Mouse (Mus musculus) intestine, embryonic 15.5 days (tissue): ENCODE results near the gene Paqr9. TPM values are rescaled to one million over a fixed set of nuclear protein-coding genes. Genes with fewer than 3 reads are reported as not detected.
A peak's percentile ranks its signal among the peaks of the same experiment; 100 is the strongest.

Experiments
- ATAC-seq: fragments of 200-750 bp; cut with Nextera tagmentation; 2 replicates; pipeline ENCODE4 v1.8.0; 2017; ENCODE audit warnings: moderate TSS enrichment, moderate library complexity
- H3K27ac ChIP-seq: fragments of 300-500 bp; sonication (generic); 2 replicates; pipeline ENCODE4 v1.5.1; 2015; ENCODE audit warnings: mild to moderate bottlenecking, inconsistent platforms
- H3K27me3 ChIP-seq: fragments of 300-500 bp; sonication (generic); replicated peaks from 2 replicates; pipeline ENCODE4 v1.6.1; 2015; ENCODE audit warnings: inconsistent platforms
- H3K36me3 ChIP-seq: fragments of 300-500 bp; sonication (generic); 2 replicates; pipeline ENCODE4 v1.6.1; 2015; ENCODE audit warnings: inconsistent platforms
- H3K4me1 ChIP-seq: fragments of 300-500 bp; sonication (generic); replicated peaks from 2 replicates; pipeline ENCODE4 v1.6.1; 2015; ENCODE audit warnings: inconsistent platforms
- H3K4me2 ChIP-seq: fragments of 300-500 bp; sonication (generic); replicated peaks from 2 replicates; pipeline ENCODE4 v1.6.1; 2015; ENCODE audit warnings: mild to moderate bottlenecking, inconsistent platforms
- H3K4me3 ChIP-seq: fragments of 300-500 bp; sonication (generic); replicated peaks from 2 replicates; pipeline ENCODE4 v1.5.1; 2015; ENCODE audit warnings: inconsistent platforms
- H3K9ac ChIP-seq: fragments of 300-500 bp; sonication (generic); 2 replicates; pipeline ENCODE4 v1.6.1; 2015; ENCODE audit warnings: inconsistent platforms
- H3K9me3 ChIP-seq: fragments of 300-500 bp; sonication (generic); 2 replicates; pipeline ENCODE4 v1.6.1; 2016; ENCODE audit warnings: inconsistent platforms
- WGBS: fragments of 180-500 bp; shearing (Covaris S2); methylation state at CpG from one replicate; pipeline ENCODE4 v1.1.7; 2015; 5-methylcytosine and 5-hydroxymethylcytosine counted together
- polyA plus RNA-seq: library from polyadenylated mRNA; unstranded; fragments of >200 nt; fragmentation: Nextera tagmentation; extraction: Ambion mirVana; gene quantifications from 2 replicates; pipeline ENCODE4 v1.2.1, GENCODE M21; 2015

The Paqr9 gene
- polyA plus RNA-seq, 1 experiment from 2014 or later, result 0.82 TPM

DNA sequence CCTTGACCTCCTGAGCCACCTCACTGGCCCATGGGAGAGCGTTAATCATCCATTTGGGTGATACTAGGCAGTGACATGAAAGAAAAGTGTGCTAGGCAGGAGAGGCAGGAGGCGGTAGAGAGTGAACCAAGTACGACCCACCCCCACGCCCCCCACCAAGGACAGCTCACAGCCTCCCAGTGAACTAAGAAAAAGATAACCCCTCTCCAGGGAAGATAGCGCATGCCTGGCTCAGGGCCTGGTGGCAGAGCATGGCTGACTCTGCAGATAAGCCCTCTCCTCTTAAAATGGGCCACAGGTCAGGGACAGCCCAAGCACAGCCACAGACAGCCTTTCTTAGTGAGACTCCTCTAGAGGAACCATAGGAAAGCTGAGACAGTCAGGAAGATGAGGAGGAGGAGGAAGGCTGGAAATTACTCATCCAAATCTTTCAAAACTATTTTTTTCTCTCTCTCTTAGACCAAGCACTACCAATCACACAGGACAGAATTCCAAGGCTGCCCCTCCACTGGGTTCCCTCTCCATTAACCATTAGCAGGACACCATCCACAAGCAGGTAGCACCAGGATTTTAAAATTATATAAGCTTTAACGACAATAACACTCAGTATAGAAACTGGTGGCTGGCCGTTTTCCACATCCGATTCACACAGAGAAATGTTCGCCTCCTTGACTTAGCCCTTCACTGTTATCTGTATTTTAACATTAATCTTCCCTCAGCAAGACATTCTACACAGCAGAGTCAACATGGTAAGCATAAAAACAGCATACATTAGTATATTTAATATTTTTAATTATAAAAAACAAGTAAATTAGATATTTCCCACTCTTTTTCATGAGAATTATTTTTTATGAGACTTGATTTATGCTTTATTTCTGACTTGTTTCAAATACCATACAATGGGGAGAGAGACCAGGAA lies 8.3 kb upstream of the Paqr9 start:
- Histone ChIP-seq H3K4me3 (no peak overlapping the region), H3K27me3 (0 out of 2 replicates have a peak, but pooled peaks cover 1% of the 10 kb centered on the region), H3K27ac (no peak overlapping the region), H3K9ac (no peak overlapping the region), H3K4me2 (no peak overlapping the region), H3K36me3 (no peaks in the 10 kb centered on the region), H3K9me3 (no peaks in the 10 kb centered on the region), H3K4me1 (no peaks in the 10 kb centered on the region)
- 60% methylated on average over 9 of the region's 9 CpGs for WGBS
- no peak for ATAC-seq

DNA sequence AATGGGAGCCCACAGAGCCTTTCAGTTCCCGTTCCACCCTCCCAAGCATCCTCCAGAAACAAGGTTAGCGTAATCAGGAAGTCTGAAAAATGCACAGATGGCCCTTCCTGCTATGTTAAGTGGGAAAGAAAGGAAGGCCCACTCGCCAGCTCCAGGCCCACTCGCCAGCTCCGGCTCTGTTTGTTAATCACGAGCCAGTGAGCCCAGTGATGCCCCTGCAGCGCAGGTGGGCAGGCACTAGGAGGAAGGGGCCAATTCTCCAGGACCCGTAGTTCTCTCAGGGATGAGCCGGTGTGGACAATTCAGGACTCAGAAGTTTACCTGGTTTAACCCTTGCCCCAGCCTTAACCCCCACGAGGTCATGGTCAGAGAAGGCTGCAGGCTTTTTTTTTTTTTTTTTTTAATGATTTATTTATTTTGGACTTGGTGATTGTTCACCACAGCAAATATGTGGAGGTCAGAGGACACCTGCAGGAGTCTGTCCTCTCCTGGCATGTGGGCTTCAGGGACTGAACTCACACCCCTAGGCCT lies 7.2 kb upstream of the Paqr9 start:
- H3K4me3 ChIP-seq, result no peak overlapping the region
- no peak overlapping the region for H3K9ac ChIP-seq
- WGBS, result 50% methylated on average over 10 of the region's 10 CpGs
- no peaks in the 10 kb centered on the region for H3K4me1 ChIP-seq
- no peaks in the 10 kb centered on the region for H3K9me3 ChIP-seq
- H3K27ac ChIP-seq, result no peak overlapping the region
- H3K4me2 ChIP-seq, result no peak overlapping the region
- ATAC-seq, result no peak
- H3K27me3 ChIP-seq, result 0 out of 2 replicates have a peak, but pooled peaks cover 3% of the 10 kb centered on the region
- no peaks in the 10 kb centered on the region for H3K36me3 ChIP-seq

DNA sequence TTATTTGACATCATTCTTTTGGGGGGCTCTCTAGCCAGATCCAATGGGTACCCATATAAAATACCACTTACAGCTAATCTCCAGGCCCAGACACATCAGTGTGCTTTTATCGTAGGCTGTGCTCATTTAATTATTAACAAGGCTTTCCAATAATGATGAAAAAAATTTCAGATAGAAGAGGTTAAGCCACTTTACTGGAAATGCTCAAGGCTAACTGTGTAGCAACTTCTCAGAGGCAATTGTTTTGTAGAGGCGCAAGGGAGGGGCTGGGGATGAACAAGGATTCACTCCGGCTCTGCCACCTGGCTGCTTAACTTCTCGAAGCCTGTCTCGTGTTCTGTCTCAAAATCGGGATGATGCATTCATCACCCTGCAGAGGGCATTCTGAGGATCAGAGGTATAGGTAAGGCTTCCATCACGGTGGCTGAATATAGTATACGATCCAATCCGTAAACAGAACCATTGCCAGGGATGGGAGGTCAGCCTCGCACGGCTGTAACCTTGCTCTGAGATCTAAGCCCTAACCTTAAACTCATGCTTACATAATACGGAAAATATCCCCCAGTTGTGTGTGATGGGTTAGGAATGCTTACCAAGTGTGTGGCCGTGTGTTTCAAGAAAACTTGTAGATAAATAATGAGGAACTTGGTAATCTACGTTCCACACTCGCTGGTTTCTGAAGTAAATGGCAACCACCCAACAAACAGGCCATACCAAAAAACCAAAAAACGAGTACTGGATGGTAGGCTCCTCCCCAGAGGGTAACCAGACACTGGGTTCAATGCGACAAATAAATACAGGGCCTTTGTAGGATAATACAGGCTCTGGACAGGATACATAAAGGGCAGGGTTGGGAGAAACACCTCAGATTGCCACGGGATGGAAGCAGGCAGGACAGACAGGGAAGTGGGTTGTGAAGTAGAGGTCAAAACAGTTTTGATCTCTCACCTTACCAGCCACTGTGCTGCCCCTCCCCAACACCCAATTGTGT lies 4.9 kb upstream of the Paqr9 start:
- peaks cover 18% of the 10 kb centered on the region for H3K27me3 ChIP-seq
- no peak for ATAC-seq
- no peak overlapping the region for H3K9ac ChIP-seq
- H3K27ac ChIP-seq, result no peak overlapping the region
- H3K4me1 ChIP-seq, result peaks cover 6% of the 10 kb centered on the region
- no peaks in the 10 kb centered on the region for H3K9me3 ChIP-seq
- no peaks in the 10 kb centered on the region for H3K36me3 ChIP-seq
- WGBS, result 73% methylated on average over 18 of the region's 18 CpGs
- H3K4me3 ChIP-seq, result no peak overlapping the region
- no peak overlapping the region for H3K4me2 ChIP-seq

DNA sequence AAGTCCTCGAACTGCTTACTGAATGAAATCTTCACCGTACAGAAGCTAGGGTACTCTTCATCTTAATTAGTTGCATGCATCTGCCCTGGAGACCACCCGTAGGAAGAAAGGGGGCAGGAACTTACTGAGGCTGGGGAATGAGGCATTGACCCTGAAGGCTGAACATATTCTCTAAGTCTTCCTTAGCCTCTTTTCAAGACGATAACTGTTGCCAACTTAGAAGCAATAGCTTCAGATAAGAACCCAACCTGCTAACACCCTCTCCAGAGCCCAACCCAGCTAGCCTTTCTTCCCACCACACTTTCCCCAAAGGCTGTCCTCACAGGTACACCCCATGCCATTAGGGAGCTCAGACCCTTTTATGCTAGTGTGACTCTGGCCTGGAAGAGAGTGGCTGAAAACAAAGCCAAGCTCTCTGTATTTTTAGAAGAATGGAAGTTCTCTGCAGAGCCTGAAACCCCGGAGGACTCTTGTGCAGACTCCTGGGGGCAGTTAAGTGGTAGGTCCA lies 4.2 kb upstream of the Paqr9 start:
- Histone ChIP-seq H3K27me3 (peaks cover 26% of the 10 kb centered on the region), H3K9me3 (no peaks in the 10 kb centered on the region), H3K4me1 (peaks cover 12% of the 10 kb centered on the region), H3K9ac (no peak overlapping the region), H3K4me3 (no peak overlapping the region), H3K36me3 (no peaks in the 10 kb centered on the region), H3K4me2 (no peak overlapping the region), H3K27ac (no peak overlapping the region)
- no peak for ATAC-seq
- WGBS, result 76% methylated on average over 5 of the region's 5 CpGs

DNA sequence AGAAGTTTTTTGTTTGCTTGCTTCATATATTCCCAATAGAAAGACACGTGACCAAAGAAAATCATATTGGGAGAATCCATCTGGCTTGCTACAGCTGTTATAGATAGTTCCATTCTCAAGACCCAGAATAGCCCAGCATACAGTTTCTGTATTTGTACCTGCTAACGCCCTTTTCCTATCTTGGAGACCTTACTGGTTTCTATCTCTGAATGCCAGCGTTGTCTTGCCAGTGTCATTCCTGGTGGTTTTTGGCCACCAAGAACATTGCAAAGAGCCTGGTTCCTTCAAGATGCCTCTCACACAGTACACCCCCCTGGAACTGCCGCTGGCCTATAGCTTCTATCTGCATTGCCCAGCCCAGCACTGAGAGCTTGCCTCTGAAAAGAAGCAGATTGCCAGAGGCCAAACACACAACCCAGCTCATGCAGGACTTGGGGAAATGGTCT lies 3.4 kb upstream of the Paqr9 start:
- Histone ChIP-seq H3K4me3 (no peak overlapping the region), H3K27me3 (peaks cover 34% of the 10 kb centered on the region), H3K4me1 (peaks cover 14% of the 10 kb centered on the region), H3K27ac (no peak overlapping the region), H3K4me2 (no peak overlapping the region), H3K9me3 (no peaks in the 10 kb centered on the region), H3K36me3 (no peaks in the 10 kb centered on the region), H3K9ac (no peak overlapping the region)
- 88% methylated on average over 4 of the region's 4 CpGs for WGBS
- no peak for ATAC-seq

DNA sequence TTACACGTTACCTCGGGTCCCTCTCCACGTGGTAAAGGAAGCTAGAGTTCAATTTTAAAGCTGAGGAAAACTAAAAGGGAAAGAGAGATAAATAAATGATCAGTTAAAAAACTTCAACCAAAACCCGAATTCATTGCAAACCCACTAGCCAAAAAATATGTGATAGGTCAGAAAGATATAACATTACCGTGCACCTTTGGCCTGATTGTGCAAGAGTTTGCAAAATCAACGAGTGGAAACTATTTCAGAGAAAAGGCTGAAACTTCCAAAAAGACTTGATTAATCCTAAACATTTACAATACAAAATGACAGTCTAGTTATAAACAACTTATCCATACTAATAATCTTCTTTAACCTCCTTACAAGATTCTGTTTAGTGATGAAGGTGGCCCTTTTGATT lies 1.7 kb upstream of the Paqr9 start:
- no peaks in the 10 kb centered on the region for H3K9me3 ChIP-seq
- peaks cover 14% of the 10 kb centered on the region for H3K4me1 ChIP-seq
- H3K4me2 ChIP-seq, result no peak overlapping the region
- H3K27ac ChIP-seq, result no peak overlapping the region
- ATAC-seq, result no peak
- H3K36me3 ChIP-seq, result no peaks in the 10 kb centered on the region
- H3K27me3 ChIP-seq, result peaks cover 41% of the 10 kb centered on the region
- no peak overlapping the region for H3K4me3 ChIP-seq
- WGBS, result 62% methylated on average over 6 of the region's 6 CpGs
- H3K9ac ChIP-seq, result no peak overlapping the region

DNA sequence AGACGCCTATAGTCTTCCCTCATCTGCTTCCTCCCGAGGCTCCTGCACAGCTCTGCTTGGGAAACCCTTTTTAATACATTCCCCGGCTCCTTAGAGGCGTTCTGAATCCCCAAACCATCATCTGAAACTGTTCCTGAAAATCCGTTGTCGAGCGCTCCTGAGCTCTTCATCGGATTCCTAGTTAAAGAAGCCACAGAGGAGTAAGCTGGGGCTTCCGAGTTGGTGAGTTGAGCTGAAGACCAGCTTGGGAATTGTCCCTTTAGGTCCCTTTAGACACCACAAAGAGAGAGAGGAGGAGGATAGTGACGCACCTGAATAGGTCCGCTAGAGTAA lies 765 bp upstream of the Paqr9 start:
- Histone ChIP-seq H3K9ac (0 out of 2 replicates have a peak overlapping the region, but pooled peaks have one; percentile 42), H3K4me3 (peak overlapping the region; percentile 63), H3K27ac (no peak overlapping the region), H3K4me1 (peaks cover 14% of the 10 kb centered on the region), H3K9me3 (no peaks in the 10 kb centered on the region), H3K27me3 (peaks cover 46% of the 10 kb centered on the region), H3K36me3 (no peaks in the 10 kb centered on the region), H3K4me2 (peak overlapping the region; percentile 97)
- WGBS, result 13% methylated on average over 11 of the region's 11 CpGs
- ATAC-seq, result no peak

DNA sequence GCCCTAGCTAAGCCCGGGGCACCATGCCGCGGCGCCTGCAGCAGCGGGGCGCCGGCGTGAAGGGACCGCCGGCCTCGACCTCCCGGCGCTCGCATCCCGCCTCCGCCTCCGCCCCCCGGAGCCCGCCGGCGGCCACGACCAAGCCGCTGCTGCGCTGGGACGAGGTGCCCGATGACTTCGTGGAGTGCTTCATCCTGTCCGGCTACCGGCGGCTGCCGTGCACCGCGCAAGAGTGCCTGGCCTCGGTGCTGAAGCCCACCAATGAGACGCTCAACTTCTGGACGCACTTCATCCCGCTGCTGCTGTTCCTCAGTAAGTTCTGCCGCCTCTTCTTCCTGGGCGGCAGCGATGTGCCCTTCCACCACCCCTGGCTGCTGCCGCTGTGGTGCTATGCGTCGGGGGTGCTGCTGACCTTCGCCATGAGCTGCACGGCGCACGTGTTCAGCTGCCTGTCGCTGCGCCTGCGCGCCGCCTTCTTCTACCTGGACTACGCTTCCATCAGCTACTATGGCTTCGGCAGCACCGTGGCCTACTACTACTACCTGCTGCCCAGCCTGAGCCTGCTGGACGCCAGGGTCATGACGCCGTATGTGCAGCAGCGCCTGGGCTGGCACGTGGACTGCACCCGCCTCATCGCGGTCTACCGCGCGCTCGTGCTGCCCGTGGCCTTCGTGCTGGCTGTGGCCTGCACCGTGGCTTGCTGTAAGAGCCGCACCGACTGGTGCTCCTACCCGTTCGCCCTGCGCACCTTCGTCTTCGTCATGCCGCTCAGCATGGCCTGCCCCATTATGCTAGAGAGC lies 679 bp downstream of the Paqr9 start:
- no peaks in the 10 kb centered on the region for H3K36me3 ChIP-seq
- peak overlapping the region; percentile 42 for H3K9ac ChIP-seq
- H3K27ac ChIP-seq, result no peak overlapping the region
- H3K9me3 ChIP-seq, result no peaks in the 10 kb centered on the region
- 11% methylated on average over 72 of the region's 78 CpGs for WGBS
- peak; percentile 58 for ATAC-seq
- peaks cover 46% of the 10 kb centered on the region for H3K27me3 ChIP-seq
- H3K4me3 ChIP-seq, result peak overlapping the region; percentile 63
- peaks cover 14% of the 10 kb centered on the region for H3K4me1 ChIP-seq
- H3K4me2 ChIP-seq, result peak overlapping the region; percentile 97

DNA sequence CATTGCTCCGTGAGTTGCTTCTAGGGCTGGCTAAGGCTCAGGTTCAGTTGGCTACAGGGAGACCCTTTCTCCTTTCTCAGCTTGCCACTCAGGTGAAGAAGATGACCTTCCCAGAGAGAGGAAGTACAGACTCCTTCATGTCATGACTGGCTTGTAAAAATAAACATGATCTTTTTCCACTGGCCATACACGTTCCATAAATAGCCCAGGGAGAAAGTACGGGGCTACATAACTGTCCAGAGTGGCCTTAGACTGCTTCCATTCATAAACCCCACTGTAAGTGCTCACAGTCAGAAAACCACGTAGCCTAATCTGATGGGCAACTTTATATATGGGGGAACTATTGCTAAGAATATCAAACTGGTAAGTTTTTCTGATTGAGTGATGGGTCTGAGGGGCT lies 4.6 kb downstream of the Paqr9 start:
- no peak overlapping the region for H3K9ac ChIP-seq

DNA sequence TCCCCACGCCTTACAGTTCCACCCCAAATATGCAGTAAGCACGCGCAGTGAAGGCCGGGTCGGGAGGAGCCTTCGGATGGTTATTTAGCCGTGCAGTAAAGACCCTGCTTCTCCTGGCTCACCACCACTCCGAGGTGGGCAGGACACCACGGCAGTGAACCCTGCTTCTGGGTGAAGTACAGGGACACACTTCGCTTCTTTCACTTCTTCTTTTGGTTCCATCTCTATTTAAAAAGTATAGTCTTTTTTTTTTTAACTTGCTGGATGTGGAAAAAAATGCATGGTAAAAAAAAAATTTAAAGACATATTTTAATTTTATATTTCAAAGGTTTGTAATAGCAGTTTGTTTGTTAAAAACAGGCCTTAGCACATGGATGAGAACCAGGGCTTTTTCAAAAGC lies 6.9 kb downstream of the Paqr9 start:
- WGBS, result 86% methylated on average over 10 of the region's 10 CpGs
- Histone ChIP-seq H3K36me3 (no peaks in the 10 kb centered on the region), H3K4me2 (no peak overlapping the region), H3K4me3 (no peak overlapping the region), H3K4me1 (no peaks in the 10 kb centered on the region), H3K9me3 (no peaks in the 10 kb centered on the region), H3K27me3 (0 out of 2 replicates have a peak, but pooled peaks cover 10% of the 10 kb centered on the region), H3K27ac (no peak overlapping the region), H3K9ac (no peak overlapping the region)
- ATAC-seq, result no peak

More for the DNA sequence above, 4.6 kb downstream of the Paqr9 start:
- no peak for ATAC-seq
- H3K27me3 ChIP-seq, result peaks cover 33% of the 10 kb centered on the region
- no peaks in the 10 kb centered on the region for H3K36me3 ChIP-seq
- H3K9me3 ChIP-seq, result no peaks in the 10 kb centered on the region
- no peak overlapping the region for H3K4me3 ChIP-seq
- 59% methylated on average over 4 of the region's 4 CpGs for WGBS
- H3K27ac ChIP-seq, result no peak overlapping the region
- peaks cover 11% of the 10 kb centered on the region for H3K4me1 ChIP-seq
- no peak overlapping the region for H3K4me2 ChIP-seq

DNA sequence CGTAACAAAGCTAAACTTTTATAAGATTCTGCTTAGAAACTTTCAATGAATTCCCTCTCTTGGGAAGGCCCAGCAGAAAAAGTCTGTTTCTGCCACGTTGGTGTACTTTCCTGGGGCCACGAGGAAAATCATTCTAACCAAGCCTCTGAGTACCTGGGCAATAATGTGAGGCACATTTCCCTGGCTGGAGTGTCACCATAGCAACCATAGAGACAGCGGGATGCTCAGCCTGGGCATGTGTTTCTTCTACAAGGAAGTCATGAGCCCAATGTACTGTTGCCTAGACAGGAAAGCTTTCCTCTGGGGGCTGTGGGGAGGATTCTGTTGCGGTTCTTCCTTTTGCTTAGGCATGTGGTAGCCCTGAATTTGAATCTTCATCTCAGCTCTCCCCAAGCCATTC lies 7.5 kb downstream of the Paqr9 start:
- H3K9ac ChIP-seq, result no peak overlapping the region
- no peak for ATAC-seq
- no peak overlapping the region for H3K27ac ChIP-seq
- no peak overlapping the region for H3K4me2 ChIP-seq
- 60% methylated on average over 5 of the region's 5 CpGs for WGBS
- 0 out of 2 replicates have a peak, but pooled peaks cover 8% of the 10 kb centered on the region for H3K27me3 ChIP-seq
- no peaks in the 10 kb centered on the region for H3K4me1 ChIP-seq
- H3K36me3 ChIP-seq, result no peaks in the 10 kb centered on the region
- H3K4me3 ChIP-seq, result no peak overlapping the region
- no peaks in the 10 kb centered on the region for H3K9me3 ChIP-seq
